Mouse (Mus musculus): ENCODE results near the gene Krtap13. TPM values are rescaled to one million over a fixed set of nuclear protein-coding genes. Genes with fewer than 3 reads are reported as not detected.
"Not testable (repeated sequence)": the region's sequence is repeated elsewhere in the genome, so short reads cannot be mapped to it uniquely, and the experiment has no call there.

The Krtap13 gene
- polyA plus RNA-seq (2015; fragmentation: Nextera tagmentation; extraction: Ambion mirVana) = 0.21 TPM in 1 of 2 replicates, not detected in the other

DNA sequence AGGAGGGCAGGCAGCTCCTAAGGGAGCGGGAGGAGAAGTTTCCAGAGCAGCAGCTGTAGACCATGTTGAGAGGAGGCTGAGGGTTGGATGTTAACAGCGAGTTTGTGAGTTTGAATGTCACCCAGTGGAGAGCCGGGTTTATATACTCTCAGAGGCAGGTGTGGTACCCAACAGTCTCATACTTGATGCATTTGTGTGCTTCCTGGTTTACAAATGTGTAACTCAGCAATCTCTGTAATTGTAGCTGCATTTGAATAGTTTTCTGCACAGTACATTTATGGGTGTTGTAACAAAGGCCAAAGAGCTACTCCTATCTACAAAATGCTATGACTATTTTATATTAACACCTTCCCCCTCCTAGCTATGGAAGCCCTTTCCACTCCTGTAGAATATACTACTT is at the start of gene Krtap13:
TSS of gene Krtap13 (minus strand) at position 101 of the 400 bp plus-strand sequence.
- not testable (repeated sequence) for H3K36me3 ChIP-seq (ENCODE audit: control insufficient read depth, insufficient read depth, low read length); ATAC-seq; H3K27ac ChIP-seq (ENCODE audit: low read length); H3K27me3 ChIP-seq (replicated peaks; ENCODE audit: control insufficient read depth, insufficient read depth, low read length); H3K4me3 ChIP-seq (ENCODE audit: low read length); H3K9me3 ChIP-seq (ENCODE audit: control insufficient read depth, low read length); H3K4me1 ChIP-seq (ENCODE audit: control insufficient read depth, insufficient read depth, low read length); H3K9ac ChIP-seq (ENCODE audit: low read depth, low read length); H3K4me2 ChIP-seq (ENCODE audit: low read depth, low read length)
- WGBS = 83% methylated on average over 3 of the region's 3 CpGs

DNA sequence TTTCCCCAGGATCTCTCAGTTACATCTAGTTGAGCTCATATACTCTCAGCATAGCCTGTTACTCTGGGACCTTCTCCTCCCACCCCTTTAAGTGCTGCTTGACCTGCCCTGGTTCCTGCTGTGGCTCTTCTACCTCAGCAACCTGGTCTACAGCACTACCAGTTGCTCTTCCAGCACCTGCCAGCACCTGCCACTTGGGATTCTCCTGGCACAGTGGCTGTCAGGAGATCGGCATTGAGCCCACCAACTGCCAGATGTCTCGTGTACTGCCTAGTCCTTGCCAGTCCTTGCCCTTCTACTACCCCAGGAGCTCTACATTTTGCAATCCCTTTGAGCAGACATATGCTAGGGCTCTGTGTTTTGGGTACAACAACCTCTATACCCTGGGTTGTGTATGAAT is 35.4 kb upstream of the Krtap13 start:
- no peak overlapping the region for H3K27ac ChIP-seq (ENCODE audit: low read length)
- no peaks in the 10 kb centered on the region for H3K27me3 ChIP-seq (replicated peaks; ENCODE audit: control insufficient read depth, insufficient read depth, low read length)
- 82% methylated on average over 2 of the region's 2 CpGs for WGBS
- H3K36me3 ChIP-seq (ENCODE audit: control insufficient read depth, insufficient read depth, low read length) = no peaks in the 10 kb centered on the region
- H3K4me2 ChIP-seq (ENCODE audit: low read depth, low read length) = no peak overlapping the region
- no peaks in the 10 kb centered on the region for H3K4me1 ChIP-seq (ENCODE audit: control insufficient read depth, insufficient read depth, low read length)
- no peak for ATAC-seq
- no peak overlapping the region for H3K4me3 ChIP-seq (ENCODE audit: low read length)
- H3K9ac ChIP-seq (ENCODE audit: low read depth, low read length) = no peak overlapping the region
- H3K9me3 ChIP-seq (ENCODE audit: control insufficient read depth, low read length) = no peaks in the 10 kb centered on the region

DNA sequence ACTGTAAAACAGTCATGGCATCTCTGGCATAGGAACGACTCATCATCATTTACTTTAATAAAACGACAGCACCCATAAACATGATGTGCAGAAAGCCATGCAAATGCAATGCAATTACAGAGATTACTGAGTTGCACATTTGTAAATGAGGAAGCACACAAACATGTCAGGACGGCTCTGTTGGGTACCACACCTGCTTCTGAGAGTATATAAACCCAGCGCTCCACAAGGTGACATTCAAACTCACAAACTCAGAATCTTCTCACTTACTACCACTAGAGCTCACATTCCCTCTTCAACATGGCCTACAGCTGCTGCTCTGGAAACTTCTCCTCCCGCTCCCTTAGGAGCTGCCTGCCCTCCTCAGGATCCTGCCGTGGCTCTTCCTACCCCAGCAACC is 26.2 kb upstream of the Krtap13 start, which contains the start of gene Gm5965:
TSS of gene Gm5965 (plus strand) at position 301 of the 400 bp plus-strand sequence.
- Histone ChIP-seq H3K4me3 (ENCODE audit: low read length) (no peak within 1 kb of the TSS), H3K27ac (ENCODE audit: low read length) (no peak within 1 kb of the TSS), H3K27me3 (replicated peaks; ENCODE audit: control insufficient read depth, insufficient read depth, low read length) (no peaks in the 10 kb centered on the region), H3K4me2 (ENCODE audit: low read depth, low read length) (no peak within 1 kb of the TSS), H3K9ac (ENCODE audit: low read depth, low read length) (no peak within 1 kb of the TSS), H3K4me1 (ENCODE audit: control insufficient read depth, insufficient read depth, low read length) (no peaks in the 10 kb centered on the region), H3K9me3 (ENCODE audit: control insufficient read depth, low read length) (no peaks in the 10 kb centered on the region), H3K36me3 (ENCODE audit: control insufficient read depth, insufficient read depth, low read length) (no peaks in the 10 kb centered on the region)
- 88% methylated on average over 5 of the region's 6 CpGs for WGBS
- ATAC-seq = no peak

GRCm38 (mm10) chr16:88774106-88774505 is 22.7 kb upstream of the Krtap13 start, which contains the start of gene 2310057N15Rik:
TSS of gene 2310057N15Rik (minus strand) at chr16:88774206.
- no peak within 1 kb of the TSS for H3K9ac ChIP-seq (ENCODE audit: low read depth, low read length)
- no peaks in the 10 kb centered on the region for H3K27me3 ChIP-seq (replicated peaks; ENCODE audit: control insufficient read depth, insufficient read depth, low read length)
- H3K36me3 ChIP-seq (ENCODE audit: control insufficient read depth, insufficient read depth, low read length) = no peaks in the 10 kb centered on the region
- no peak within 1 kb of the TSS for H3K4me3 ChIP-seq (ENCODE audit: low read length)
- no peaks in the 10 kb centered on the region for H3K4me1 ChIP-seq (ENCODE audit: control insufficient read depth, insufficient read depth, low read length)
- no peak within 1 kb of the TSS for H3K4me2 ChIP-seq (ENCODE audit: low read depth, low read length)
- no peaks in the 10 kb centered on the region for H3K9me3 ChIP-seq (ENCODE audit: control insufficient read depth, low read length)
- 85% methylated on average over 2 of the region's 2 CpGs for WGBS
- no peak within 1 kb of the TSS for H3K27ac ChIP-seq (ENCODE audit: low read length)
- ATAC-seq = no peak

DNA sequence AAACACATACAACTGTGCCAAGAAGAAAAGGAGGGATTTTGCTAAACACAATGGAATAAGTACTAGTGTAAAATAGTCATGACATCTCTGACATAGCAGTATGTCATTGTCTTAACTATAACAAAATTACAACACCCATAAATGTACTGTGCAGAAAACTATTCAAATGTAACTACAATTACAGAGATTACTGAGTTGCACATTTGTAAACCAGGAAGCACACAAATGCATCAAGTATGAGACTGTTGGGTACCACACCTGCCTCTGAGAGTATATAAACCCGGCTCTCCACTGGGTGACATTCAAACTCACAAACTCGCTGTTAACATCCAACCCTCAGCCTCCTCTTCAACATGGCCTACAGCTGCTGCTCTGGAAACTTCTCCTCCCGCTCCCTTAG is 7.1 kb upstream of the Krtap13 start, which contains the start of gene 2310034C09Rik:
TSS of gene 2310034C09Rik (plus strand) at position 301 of the 400 bp plus-strand sequence.
- not testable (repeated sequence) for H3K4me1 ChIP-seq (ENCODE audit: control insufficient read depth, insufficient read depth, low read length); H3K27me3 ChIP-seq (replicated peaks; ENCODE audit: control insufficient read depth, insufficient read depth, low read length); H3K9me3 ChIP-seq (ENCODE audit: control insufficient read depth, low read length); H3K27ac ChIP-seq (ENCODE audit: low read length); H3K9ac ChIP-seq (ENCODE audit: low read depth, low read length); ATAC-seq; H3K4me3 ChIP-seq (ENCODE audit: low read length); H3K4me2 ChIP-seq (ENCODE audit: low read depth, low read length); H3K36me3 ChIP-seq (ENCODE audit: control insufficient read depth, insufficient read depth, low read length)
- WGBS = 80% methylated on average over 3 of the region's 3 CpGs

DNA sequence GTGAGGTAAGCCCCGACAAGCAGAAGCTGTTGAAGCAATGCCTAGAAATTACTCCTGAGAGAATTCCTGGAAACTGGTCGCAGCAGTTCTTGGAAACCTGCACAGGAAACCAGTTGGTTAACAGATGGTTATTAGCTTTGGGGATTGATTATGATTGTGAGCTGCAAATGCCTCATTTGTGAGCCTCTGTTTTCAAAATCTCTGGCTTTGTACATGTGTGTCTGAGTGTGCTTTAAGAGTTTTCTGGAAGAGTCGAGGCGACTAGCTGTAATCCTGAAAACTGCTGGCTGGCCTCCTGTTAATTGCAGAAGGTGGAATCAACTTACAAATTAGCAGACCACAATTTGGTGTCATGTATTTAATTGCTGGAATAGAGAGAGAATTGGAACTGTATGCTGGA is 3.5 kb downstream of the Krtap13 start:
- no peak overlapping the region for H3K9ac ChIP-seq (ENCODE audit: low read depth, low read length)
- 70% methylated on average over 4 of the region's 4 CpGs for WGBS
- no peaks in the 10 kb centered on the region for H3K36me3 ChIP-seq (ENCODE audit: control insufficient read depth, insufficient read depth, low read length)
- H3K4me2 ChIP-seq (ENCODE audit: low read depth, low read length) = no peak overlapping the region
- no peaks in the 10 kb centered on the region for H3K9me3 ChIP-seq (ENCODE audit: control insufficient read depth, low read length)
- no peak overlapping the region for H3K27ac ChIP-seq (ENCODE audit: low read length)
- no peak overlapping the region for H3K4me3 ChIP-seq (ENCODE audit: low read length)
- no peak for ATAC-seq
- H3K4me1 ChIP-seq (ENCODE audit: control insufficient read depth, insufficient read depth, low read length) = no peaks in the 10 kb centered on the region
- no peaks in the 10 kb centered on the region for H3K27me3 ChIP-seq (replicated peaks; ENCODE audit: control insufficient read depth, insufficient read depth, low read length)

DNA sequence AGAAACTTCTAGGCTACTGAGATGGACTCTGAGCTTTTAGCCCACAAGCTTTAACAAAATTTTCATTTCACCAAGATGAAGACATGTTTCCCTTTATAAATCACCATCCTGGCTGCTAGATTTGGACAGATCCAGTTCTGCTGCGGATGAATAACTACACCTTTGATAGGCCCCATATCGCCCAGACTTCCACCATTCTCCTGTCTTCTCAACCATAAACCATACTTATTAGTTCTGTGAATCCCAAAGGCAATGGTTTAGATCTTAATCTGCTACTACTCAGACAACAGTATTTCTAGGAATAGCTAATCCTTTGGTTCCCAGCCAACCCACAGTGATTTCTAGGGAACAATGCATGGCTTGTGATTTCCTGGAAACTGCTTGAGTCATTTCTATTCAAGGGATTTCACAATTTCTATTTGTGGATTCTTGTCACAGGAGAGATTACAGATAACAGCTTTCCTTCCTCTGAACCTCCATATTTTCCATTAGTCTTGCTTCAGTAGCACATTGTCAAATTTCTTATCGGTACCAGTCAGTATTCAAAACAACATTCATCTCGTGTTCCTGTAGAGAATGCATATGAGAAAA is 6.6 kb downstream of the Krtap13 start:
- Histone ChIP-seq H3K27ac (ENCODE audit: low read length) (no peak overlapping the region), H3K4me2 (ENCODE audit: low read depth, low read length) (no peak overlapping the region), H3K9me3 (ENCODE audit: control insufficient read depth, low read length) (no peaks in the 10 kb centered on the region), H3K4me3 (ENCODE audit: low read length) (no peak overlapping the region), H3K36me3 (ENCODE audit: control insufficient read depth, insufficient read depth, low read length) (no peaks in the 10 kb centered on the region), H3K27me3 (replicated peaks; ENCODE audit: control insufficient read depth, insufficient read depth, low read length) (no peaks in the 10 kb centered on the region), H3K9ac (ENCODE audit: low read depth, low read length) (no peak overlapping the region), H3K4me1 (ENCODE audit: control insufficient read depth, insufficient read depth, low read length) (no peaks in the 10 kb centered on the region)
- no peak for ATAC-seq
- WGBS = 80% methylated on average over 4 of the region's 4 CpGs

DNA sequence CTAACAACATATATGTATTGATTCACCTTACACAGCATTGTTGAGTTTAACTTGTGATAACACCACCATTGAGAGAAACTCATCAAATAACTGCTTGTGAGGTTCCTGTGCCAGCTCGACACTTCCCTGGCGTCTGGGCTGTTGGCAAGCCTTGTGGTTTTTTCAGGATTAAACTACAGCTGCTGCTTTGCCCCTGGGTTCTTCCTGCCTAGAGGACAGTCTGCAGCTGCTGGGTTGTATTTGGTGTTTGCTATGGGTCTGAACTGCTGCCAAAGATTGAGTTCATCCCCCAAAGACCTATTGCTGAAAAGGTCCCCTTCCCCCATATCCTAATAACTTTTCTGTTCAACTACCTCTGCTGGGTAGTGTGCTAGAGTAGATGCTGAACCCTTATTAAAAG is 16.0 kb downstream of the Krtap13 start:
- H3K9me3 ChIP-seq (ENCODE audit: control insufficient read depth, low read length) = no peaks in the 10 kb centered on the region
- WGBS = 61% methylated on average over 2 of the region's 2 CpGs
- H3K4me2 ChIP-seq (ENCODE audit: low read depth, low read length) = no peak overlapping the region
- ATAC-seq = no peak
- H3K27me3 ChIP-seq (replicated peaks; ENCODE audit: control insufficient read depth, insufficient read depth, low read length) = no peaks in the 10 kb centered on the region
- H3K36me3 ChIP-seq (ENCODE audit: control insufficient read depth, insufficient read depth, low read length) = no peaks in the 10 kb centered on the region
- no peak overlapping the region for H3K27ac ChIP-seq (ENCODE audit: low read length)
- no peak overlapping the region for H3K4me3 ChIP-seq (ENCODE audit: low read length)
- no peak overlapping the region for H3K9ac ChIP-seq (ENCODE audit: low read depth, low read length)
- H3K4me1 ChIP-seq (ENCODE audit: control insufficient read depth, insufficient read depth, low read length) = no peaks in the 10 kb centered on the region

GRCm38 (mm10) chr16:88728812-88729275 is 22.6 kb downstream of the Krtap13 start, which contains the start of gene Krtap13-1:
TSS of gene Krtap13-1 (plus strand) at chr16:88728862.
- H3K9ac ChIP-seq (ENCODE audit: low read depth, low read length) = no peak within 1 kb of the TSS
- WGBS = 75% methylated on average over 4 of the region's 4 CpGs
- no peaks in the 10 kb centered on the region for H3K36me3 ChIP-seq (ENCODE audit: control insufficient read depth, insufficient read depth, low read length)
- no peak within 1 kb of the TSS for H3K4me3 ChIP-seq (ENCODE audit: low read length)
- no peak for ATAC-seq
- H3K4me1 ChIP-seq (ENCODE audit: control insufficient read depth, insufficient read depth, low read length) = no peaks in the 10 kb centered on the region
- no peaks in the 10 kb centered on the region for H3K9me3 ChIP-seq (ENCODE audit: control insufficient read depth, low read length)
- no peak within 1 kb of the TSS for H3K4me2 ChIP-seq (ENCODE audit: low read depth, low read length)
- H3K27me3 ChIP-seq (replicated peaks; ENCODE audit: control insufficient read depth, insufficient read depth, low read length) = no peaks in the 10 kb centered on the region
- no peak within 1 kb of the TSS for H3K27ac ChIP-seq (ENCODE audit: low read length)

GRCm38 (mm10) chr16:88720031-88720430 is 31.4 kb downstream of the Krtap13 start:
- WGBS = 29% methylated on average over 1 of the region's 1 CpGs
- ATAC-seq = no peak
- no peak overlapping the region for H3K9ac ChIP-seq (ENCODE audit: low read depth, low read length)
- no peaks in the 10 kb centered on the region for H3K4me1 ChIP-seq (ENCODE audit: control insufficient read depth, insufficient read depth, low read length)
- no peaks in the 10 kb centered on the region for H3K36me3 ChIP-seq (ENCODE audit: control insufficient read depth, insufficient read depth, low read length)
- no peak overlapping the region for H3K27ac ChIP-seq (ENCODE audit: low read length)
- H3K9me3 ChIP-seq (ENCODE audit: control insufficient read depth, low read length) = no peaks in the 10 kb centered on the region
- H3K4me3 ChIP-seq (ENCODE audit: low read length) = no peak overlapping the region
- H3K4me2 ChIP-seq (ENCODE audit: low read depth, low read length) = no peak overlapping the region
- no peaks in the 10 kb centered on the region for H3K27me3 ChIP-seq (replicated peaks; ENCODE audit: control insufficient read depth, insufficient read depth, low read length)
